In genomic region chr15:85580483-85580882, GRCm38 (mm10) we compare ENCODE assay signal across 7 mouse cellular contexts. TPM values are rescaled to one million over a fixed set of nuclear protein-coding genes. Genes with fewer than 3 reads are reported as not detected.
DNase-seq lines count a peak whose midpoint lies in the region; ATAC-seq and TF ChIP-seq lines count a peak whose summit lies in the region.

No protein-coding gene starts in this region.

- H3K27me3 ChIP-seq in forebrain, embryonic 10.5 days (ENCODE audit: poor library complexity, severe bottlenecking): peaks cover 96% of the 10 kb centered on the region
- H3K27me3 ChIP-seq in limb, embryonic 12.5 days: peaks cover 98% of the 10 kb centered on the region
- peaks cover 57% of the 10 kb centered on the region for H3K27me3 ChIP-seq in myocyte (ENCODE audit: control insufficient read depth, insufficient read depth, insufficient read length)

- H3ac ChIP-seq in myocyte (ENCODE audit: control insufficient read depth, insufficient read length): no peak overlapping the region

- peaks cover 9% of the 10 kb centered on the region; the same call in 1 of the 2 replicates for H3K36me3 ChIP-seq in forebrain, embryonic 10.5 days (replicated peaks)
- no peaks in the 10 kb centered on the region for H3K36me3 ChIP-seq in limb, embryonic 12.5 days
- H3K36me3 ChIP-seq in myocyte (ENCODE audit: control insufficient read depth, insufficient read depth): no peaks in the 10 kb centered on the region

- H3K4me1 ChIP-seq in forebrain, embryonic 10.5 days: peaks cover 82% of the 10 kb centered on the region
- peaks cover 48% of the 10 kb centered on the region for H3K4me1 ChIP-seq in limb, embryonic 12.5 days (replicated peaks)

- peak overlapping the region; percentile 80 for H3K4me3 ChIP-seq in forebrain, embryonic 10.5 days
- H3K4me3 ChIP-seq in limb, embryonic 12.5 days (replicated peaks): peak overlapping the region; percentile 55
- H3K4me3 ChIP-seq in myocyte: no peak overlapping the region

- peak overlapping the region; percentile 96 for H3K27ac ChIP-seq in forebrain, embryonic 10.5 days
- H3K27ac ChIP-seq in limb, embryonic 12.5 days: peak overlapping the region; percentile 41; the same call in 1 of the 2 replicates

- no peaks in the 10 kb centered on the region for H3K9me3 ChIP-seq in forebrain, embryonic 10.5 days
- H3K9me3 ChIP-seq in limb, embryonic 12.5 days: no peaks in the 10 kb centered on the region

- no peaks in the 10 kb centered on the region for H3K79me2 ChIP-seq in myocyte (ENCODE audit: control insufficient read depth, insufficient read depth)

- DNase-seq in embryo, embryonic 10.5 days (ENCODE audit: low spot score): peak; percentile 30
- DNase-seq in forebrain, embryonic 10.5 days (ENCODE audit: extremely low spot score, low spot score): no peak
- no peak for DNase-seq in c-Kit-positive CD71-positive TER-119-positive erythroid progenitor cells, embryonic 14.5 days (ENCODE audit: low spot score)
- no peak for DNase-seq in testis, postnatal 14 days (ENCODE audit: low spot score)
- DNase-seq in layer of hippocampus, adult 9-10 months (ENCODE audit: low spot score): no peak

- WGBS in forebrain, embryonic 10.5 days: under 1% methylated on average over 47 of the region's 47 CpGs
- under 1% methylated on average over 47 of the region's 47 CpGs for WGBS in limb, embryonic 12.5 days

- peak overlapping the region; percentile 88 for H3K4me2 ChIP-seq in limb, embryonic 12.5 days
- H3K4me2 ChIP-seq in myocyte (ENCODE audit: low read depth): peak overlapping the region; percentile 76

- no peak for ATAC-seq in limb, embryonic 12.5 days (ENCODE audit: insufficient number of reproducible peaks, insufficient read depth, low FRiP score, low TSS enrichment, low read depth)

- TF ChIP-seq POLR2A in myocyte (IDR thresholded peaks at IDR 0.05; ENCODE audit: insufficient read length, low read depth): no peak

- peak overlapping the region; percentile 54 for H3K9ac ChIP-seq in limb, embryonic 12.5 days (replicated peaks)

TF ChIP-seq in myocyte, 11 proteins besides CTCF, POLR2A, EP300 and RAD21:
- TF ChIP-seq CEBPB (IDR thresholded peaks at IDR 0.05; ENCODE audit: insufficient read depth, poor library complexity, severe bottlenecking) (no peak), MAX (IDR thresholded peaks at IDR 0.05; ENCODE audit: low read depth) (no peak), MYOD1 (IDR thresholded peaks at IDR 0.05; ENCODE audit: control insufficient read depth in 1 of 3, insufficient read length in 2 of 3, low read depth in 2 of 3) (no peak), TCF3 (IDR thresholded peaks at IDR 0.05; ENCODE audit: insufficient read length, low read depth) (no peak), MYOG (IDR thresholded peaks at IDR 0.05; ENCODE audit: control insufficient read depth in 1 of 3, insufficient read depth in 1 of 3, insufficient read length in 2 of 3, low read depth in 2 of 3) (no peak), USF1 (IDR thresholded peaks at IDR 0.05; ENCODE audit: low read depth) (no peak), TCF12 (IDR thresholded peaks at IDR 0.05; ENCODE audit: insufficient read depth, poor library complexity, severe bottlenecking) (no peak), POLR2AphosphoS2 (IDR thresholded peaks at IDR 0.05; ENCODE audit: insufficient read length, low read depth) (no peak), E2F4 (IDR thresholded peaks at IDR 0.05; ENCODE audit: insufficient read depth) (no peak), SRF (IDR thresholded peaks at IDR 0.05; ENCODE audit: control insufficient read depth, insufficient read length, low read depth) (no peak), REST (IDR thresholded peaks at IDR 0.05; ENCODE audit: insufficient read depth, insufficient read length) (no peak)

RNA-seq across cellular contexts. Expression of gene Wnt7b, which starts 1.8 kb away (rescaled TPM):
- polyA plus RNA-seq in forebrain, embryonic 10.5 days (2016; fragmentation: Nextera tagmentation; extraction: Ambion mirVana): 126 and 134 TPM in 2 replicates
- 31.2 and 34.8 TPM in 2 replicates for polyA plus RNA-seq in limb, embryonic 12.5 days (2016; fragmentation: Nextera tagmentation; extraction: Ambion mirVana)
- polyA plus RNA-seq in myocyte (2012; fragmentation: generic; extraction: Trizol): 7.9 TPM
